Mouse (Mus musculus): ENCODE data around the gene Inf2.

Inf2 gene

DNA sequence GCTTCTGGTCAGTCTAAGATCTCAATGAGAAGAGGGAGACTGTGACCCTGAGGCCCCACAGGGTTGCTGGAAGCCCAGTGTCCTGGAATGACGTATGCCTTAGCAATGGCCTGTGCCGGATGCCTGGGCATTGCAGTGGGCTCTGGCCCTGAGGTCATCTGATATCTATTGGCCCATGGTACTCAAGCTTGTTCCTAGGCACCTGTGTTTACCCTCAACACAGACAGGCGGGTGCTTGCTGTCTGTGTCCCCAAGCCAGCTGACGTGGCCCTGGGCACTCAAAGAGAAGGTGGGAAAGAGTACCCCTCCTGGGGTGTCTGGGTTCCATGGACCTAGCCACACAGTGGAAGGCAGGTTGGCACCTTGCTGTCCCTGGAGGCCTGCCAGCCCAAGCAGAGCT is 37.1 kb downstream of the Inf2 start:
- DNase-seq (ENCODE audit: low read depth, low spot score) = no peak

DNA sequence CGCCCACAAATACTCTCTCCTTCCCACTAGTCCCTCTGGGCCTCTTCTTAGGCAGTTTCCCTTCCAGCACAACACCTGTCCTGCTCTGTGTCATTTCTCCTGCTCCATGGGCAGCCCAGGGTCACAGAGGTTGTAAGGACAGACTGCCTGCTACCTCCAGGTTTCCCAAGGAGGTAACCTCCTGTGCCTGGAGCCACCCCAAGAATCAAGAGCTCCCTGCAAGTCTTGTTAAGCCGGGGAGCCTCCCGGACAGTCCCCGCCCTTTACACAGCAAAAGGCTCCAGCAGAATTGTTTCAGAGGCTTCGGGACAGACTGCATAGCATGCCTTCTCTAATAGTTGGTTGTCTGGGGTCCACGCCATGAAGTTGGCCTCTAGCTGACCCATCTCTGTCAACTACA is 37.9 kb downstream of the Inf2 start:
- no peak for DNase-seq (ENCODE audit: low read depth, low spot score)

DNA sequence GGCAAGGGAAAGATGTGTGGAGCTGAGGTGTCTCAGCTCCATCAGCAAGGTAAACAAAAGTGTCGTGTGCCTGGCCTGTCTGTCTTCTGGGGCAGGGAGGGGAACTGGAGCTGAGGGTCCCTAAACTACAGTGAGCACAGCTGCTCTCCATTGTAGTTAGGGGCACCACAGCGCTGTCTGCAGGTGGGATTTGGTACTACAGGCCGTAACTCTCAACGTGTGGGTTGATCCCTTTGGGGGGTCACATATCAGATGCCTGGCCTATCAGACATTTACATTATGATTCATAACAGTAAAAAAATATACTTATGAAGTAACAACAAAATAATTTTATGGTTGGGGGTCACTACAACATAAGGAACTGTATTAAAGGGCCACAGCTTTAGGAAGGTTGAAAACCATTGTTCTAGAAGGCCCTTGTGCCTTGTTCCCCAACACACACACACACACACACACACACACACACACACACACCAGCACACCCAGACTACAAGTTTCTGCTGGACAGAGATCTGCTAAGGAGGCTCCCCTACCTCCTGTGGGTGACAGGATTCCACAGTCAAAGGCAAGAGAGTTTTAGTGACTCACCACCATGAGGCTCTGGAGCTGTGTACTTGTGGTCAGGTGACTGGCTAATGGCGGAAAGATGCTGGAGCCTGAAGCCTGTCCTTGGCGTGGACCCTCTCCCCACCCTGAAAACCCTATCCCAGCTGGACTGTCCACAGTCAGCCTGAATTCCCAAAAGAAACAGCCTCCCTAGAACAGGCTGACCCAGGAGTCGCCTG is 38.7 kb downstream of the Inf2 start:
- no peak for DNase-seq (ENCODE audit: low read depth, low spot score)

DNA sequence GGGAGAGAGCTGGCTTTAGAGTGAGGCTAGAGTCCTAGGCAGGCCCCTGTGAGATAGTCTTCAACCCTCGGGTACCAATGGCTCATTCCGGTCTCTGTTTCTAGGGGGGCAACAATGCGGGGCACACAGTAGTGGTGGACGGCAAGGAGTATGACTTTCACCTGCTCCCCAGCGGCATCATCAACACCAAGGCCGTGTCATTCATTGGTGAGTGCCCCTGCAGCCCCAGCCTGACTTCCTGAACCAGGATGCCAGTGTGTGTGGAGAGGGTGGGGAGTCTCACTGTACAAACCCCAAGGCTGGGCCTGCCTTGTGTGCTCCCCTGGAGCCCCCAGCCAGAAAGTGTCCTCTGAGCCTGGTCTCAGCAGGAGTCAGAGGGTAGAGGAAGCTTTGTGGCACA is 39.6 kb downstream of the Inf2 start:
- no peak for DNase-seq (ENCODE audit: low read depth, low spot score)

DNA sequence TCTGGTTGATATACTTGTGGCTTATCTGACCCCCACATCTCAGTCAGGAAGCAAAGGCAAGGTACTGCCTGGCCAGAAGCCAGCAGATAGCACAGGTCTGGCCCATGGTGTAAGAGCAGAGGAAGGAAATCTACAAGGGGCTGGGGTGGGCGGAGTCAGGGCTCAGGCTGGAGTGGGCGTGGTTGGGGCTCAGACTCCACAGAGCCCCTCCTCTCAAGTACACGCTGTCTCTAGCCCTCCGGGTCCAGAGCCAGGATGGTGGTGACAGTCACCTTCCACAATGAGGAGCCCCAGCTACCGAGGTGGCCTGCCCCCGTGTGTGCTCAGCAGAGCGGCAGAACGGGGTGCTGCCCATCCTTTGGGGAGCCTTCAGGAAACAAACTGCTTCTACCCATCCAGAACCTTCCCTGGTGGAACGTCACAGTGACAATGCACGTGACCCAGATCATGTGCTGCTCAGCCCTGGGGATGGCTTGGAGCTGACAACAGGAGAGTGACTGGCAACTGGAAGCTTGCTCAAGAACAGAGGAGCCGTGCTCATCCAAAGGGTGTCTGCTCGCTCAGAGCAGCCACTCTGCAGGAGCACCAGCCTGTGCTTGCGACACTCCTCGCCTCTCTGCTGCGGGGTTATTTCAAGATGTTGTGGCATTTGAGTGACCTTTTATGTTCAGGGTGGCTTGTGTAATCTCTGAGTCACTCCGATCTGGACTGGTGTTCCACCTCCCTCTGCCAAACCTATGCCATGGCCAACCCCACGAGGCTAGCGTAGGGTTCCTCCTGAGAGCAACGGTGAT is 40.5 kb downstream of the Inf2 start:
- DNase-seq (ENCODE audit: low read depth, low spot score) = peak; percentile 90

DNA sequence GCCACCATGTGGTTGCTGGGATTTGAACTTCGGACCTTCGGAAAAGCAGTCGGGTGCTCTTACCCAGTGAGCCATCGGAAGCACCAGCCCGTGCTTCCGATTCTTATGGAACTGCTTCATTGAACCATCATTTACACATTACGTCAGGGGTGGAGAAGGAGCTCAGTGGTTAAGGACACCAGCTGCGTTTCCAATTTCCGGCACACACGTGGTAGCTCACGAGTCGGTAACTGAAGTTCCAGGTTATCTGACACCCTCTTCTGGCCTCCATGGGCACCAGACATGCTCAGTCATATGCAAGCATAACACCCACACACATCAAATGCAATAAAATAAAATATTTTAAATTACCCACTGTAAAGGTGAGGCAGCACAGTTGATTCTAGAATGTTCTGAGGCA is 41.4 kb downstream of the Inf2 start:
- DNase-seq (ENCODE audit: low read depth, low spot score) = no peak

DNA sequence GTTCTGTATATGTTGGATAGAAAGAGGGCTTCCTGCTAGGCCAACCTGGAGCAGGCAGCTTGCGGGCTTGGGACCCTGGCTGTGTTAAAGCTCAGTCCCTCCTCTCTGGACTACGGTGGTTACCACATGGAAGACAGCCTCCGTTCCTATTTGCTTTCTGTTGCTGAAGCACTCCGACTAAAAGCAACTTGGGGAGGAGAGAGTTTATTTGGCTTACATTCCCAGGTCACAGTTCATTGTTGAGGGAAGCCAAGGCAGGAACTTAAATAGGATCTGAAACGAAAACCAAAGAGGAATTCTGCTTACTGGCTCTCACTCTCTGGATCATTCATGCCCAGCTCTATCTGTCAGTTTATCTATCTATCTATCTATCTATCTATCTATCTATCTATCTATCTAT is 42.2 kb downstream of the Inf2 start:
- no peak for DNase-seq (ENCODE audit: low read depth, low spot score)

DNA sequence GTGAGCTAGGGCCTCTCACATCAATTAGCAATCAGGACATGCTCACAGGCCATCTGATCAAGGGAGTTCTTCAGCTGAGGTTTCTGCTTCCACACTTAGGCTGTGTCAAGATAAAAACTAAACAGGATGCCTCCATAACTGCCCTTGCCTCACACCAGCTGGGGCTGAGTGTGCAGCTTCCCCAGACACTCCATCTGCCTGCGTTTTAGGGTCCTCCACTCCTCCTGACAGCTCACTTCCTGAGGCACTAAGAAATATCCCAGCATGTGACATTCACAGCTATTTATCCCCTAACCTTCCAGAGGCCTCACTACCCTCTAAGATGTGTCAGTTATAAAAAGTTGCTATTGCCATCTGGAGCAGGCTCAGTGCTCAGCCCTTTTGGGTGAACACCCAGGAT is 42.9 kb downstream of the Inf2 start:
- no peak for DNase-seq (ENCODE audit: low read depth, low spot score)

DNA sequence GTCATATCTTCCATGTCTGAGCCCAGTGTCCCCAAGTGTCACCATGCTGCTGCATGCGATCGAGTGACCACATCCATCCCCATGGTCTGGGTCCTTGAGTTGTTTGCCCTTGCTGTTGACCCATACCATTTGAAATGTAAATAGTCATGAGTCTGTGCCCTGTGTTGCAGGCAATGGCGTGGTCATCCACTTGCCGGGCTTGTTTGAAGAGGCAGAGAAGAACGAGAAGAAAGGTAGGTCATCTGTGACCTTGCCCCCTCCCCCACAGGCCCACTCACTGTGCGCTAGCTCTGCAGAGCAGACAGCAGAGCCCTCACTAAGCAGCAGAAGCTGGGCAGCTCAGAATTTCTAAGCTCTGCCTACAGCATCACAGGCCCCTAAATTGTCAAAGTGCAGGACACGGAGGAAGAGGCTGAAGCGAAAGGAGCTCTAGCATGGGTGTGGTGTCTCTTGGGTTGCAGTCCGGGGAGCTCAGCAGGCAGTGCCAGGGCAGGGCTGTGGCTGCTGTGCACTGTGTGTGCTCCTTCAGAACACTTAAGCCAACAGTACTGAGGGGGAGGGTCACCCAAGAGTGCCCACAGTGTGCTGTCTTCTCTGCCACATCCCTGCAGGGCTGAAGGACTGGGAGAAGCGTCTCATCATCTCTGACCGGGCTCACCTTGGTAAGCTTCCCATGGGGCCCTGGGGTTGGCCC is 43.6 kb downstream of the Inf2 start:
- DNase-seq (ENCODE audit: low read depth, low spot score) = no peak

DNA sequence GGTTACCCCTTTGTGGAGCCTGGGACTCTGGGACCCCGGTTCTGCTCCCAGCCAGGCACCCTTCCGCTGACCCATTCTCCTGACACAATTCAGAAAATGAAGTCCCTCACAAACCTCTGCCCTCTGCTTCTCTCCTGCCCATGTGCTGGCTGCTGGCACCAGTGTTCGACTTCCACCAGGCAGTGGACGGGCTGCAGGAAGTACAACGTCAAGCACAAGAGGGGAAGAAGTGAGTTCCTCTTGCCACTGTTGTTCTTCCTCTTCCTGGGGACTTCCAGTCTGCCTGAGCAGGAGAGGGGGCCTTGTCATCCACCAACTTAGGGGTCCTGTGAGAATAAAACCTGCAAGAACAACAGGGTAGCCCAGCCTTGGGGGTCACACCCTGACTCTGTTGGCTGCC is 44.3 kb downstream of the Inf2 start:
- DNase-seq (ENCODE audit: low read depth, low spot score) = no peak

DNA sequence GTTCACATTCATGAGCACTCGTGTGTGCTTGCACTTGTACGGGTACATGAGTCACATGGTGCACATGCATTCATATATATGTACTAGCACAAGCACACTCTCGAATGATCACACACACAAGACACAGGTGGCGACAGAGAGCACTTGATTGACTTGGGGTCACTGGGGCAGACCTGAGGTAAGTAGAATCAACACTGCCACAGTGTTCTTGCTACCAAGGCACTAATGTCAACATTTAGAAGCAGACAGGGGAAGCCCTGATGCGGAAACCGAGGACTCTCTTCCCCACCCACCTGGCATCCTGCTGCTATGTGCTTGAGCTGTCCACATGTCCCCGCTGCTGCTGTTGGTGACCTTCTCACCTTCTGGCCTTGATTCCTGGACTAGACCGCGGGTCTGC is 45.1 kb downstream of the Inf2 start:
- no peak for DNase-seq (ENCODE audit: low read depth, low spot score)

DNA sequence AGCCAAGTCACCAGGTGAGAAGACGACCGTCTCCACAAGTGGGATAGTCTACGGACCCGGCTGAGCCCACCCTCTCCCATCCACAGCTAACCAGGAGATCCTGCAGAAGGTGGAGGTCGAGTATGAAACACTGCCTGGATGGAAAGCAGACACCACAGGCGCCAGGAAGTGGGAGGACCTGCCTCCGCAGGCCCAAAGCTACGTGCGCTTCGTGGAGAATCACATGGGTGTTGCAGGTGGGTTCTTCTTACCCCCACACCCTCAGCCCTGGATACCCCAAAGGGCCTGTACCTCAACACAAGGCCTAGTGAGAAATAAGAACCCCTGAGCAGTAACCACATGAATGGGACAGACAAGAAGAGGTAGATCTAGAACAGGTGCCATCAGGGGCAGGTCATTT is 50.9 kb downstream of the Inf2 start:
- DNase-seq (ENCODE audit: low read depth, low spot score) = no peak

DNA sequence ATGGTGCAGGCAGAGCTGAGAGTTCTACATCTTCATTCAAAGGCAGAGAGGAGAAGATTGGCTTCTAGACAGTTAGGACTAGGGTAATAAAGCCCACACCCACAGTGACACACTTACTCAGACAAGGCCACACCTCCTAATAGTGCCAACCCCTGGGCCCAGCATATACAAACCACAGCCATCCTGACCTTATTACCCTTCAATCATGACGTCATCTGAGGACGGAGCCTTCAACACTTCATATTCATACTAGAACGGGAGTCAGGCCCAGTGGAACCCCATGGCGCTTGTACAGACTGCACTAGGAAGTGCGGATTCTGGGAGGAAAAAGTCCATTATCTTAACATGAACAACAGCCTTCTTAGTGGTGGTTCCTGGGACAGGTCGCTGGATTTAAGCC is 54.5 kb downstream of the Inf2 start:
- DNase-seq (ENCODE audit: low read depth, low spot score) = no peak

DNA sequence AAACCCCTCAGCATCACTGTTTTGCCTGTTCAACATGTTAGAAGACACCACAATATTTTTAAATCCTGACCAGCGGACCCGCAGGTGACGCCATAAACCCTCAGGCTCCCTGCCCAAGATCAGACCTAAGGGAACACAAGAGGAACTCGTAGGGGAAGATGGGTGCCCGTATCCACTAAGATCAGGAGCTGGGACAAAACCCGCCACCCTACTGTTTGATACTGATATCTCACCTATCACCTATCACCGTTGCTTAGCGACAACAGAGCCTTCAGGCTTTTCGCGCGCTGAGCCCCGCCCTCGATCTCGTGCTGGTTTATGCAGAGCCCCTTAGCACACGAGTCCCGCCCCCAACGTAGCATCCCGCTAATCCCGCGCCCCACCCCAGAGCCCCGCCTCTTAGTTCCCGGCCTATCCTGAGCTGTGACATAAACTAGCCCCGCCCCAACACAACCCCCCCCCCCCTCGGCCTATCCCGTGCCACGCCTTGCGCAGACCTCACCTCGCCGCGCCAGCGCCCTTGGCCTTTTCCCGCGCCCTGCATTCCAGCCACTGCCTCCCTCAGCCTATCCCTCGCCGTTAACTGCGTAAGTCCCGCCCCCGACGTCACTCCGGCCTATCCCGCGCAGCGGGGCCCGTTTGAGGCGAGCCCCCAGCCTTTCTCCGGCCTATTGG is 55.7 kb downstream of the Inf2 start, which contains the start of gene Siva1:
Gene Siva1 (plus strand): TSS at position 500 of the 675 bp plus-strand sequence.
- peak; percentile 100 for DNase-seq (ENCODE audit: low read depth, low spot score)

DNA sequence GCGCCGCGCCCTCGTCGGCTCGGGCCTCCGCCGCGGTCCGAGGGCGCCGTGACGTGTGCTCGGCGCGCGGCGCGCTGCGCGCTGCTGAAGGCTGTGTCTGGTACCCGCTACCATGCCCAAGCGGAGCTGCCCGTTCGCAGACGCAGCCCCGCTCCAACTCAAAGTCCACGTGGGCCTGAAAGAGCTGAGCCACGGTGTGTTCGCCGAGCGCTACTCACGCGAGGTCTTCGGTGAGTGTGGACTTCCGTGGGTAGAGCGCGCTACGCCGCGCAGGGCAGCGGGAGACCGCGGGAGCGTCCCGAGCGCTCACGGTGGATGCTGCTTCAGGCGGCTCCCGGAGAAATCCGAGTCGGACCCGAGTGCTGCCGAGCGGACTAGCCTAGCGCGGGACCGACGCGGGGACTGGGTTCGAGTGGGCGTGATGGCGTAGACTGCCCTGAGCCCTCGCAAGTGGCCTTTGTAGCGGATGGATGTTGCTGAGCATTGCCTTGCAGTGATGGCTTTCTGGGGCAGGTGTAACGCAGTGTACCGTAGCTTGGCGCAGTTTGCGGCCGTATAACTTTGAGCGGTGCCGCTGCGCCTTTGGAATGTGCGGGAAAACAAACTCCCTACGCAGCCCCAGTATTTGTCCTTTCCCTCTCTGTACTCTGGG is 56.4 kb downstream of the Inf2 start:
- DNase-seq (ENCODE audit: low read depth, low spot score) = no peak

DNA sequence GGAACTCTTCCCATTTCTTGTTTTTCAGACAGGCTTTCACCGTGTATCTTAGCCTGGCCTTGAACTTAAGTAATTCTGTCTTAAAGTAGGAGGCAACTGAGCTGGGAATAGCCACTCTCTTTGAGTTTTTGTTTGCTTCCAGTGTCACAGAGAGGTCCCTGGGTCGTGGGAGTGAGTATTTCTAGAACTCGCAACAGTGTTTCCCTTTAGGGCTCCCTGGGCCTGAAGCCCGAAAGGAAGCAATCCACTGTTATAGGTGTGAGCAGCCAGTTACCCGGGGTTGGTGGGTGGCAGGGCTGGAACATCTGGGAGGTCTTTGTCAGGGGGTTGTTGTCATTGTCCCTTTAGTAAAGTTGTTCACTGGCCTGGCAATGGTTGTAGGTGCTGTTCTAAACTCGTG is 57.6 kb downstream of the Inf2 start:
- DNase-seq (ENCODE audit: low read depth, low spot score) = no peak

DNA sequence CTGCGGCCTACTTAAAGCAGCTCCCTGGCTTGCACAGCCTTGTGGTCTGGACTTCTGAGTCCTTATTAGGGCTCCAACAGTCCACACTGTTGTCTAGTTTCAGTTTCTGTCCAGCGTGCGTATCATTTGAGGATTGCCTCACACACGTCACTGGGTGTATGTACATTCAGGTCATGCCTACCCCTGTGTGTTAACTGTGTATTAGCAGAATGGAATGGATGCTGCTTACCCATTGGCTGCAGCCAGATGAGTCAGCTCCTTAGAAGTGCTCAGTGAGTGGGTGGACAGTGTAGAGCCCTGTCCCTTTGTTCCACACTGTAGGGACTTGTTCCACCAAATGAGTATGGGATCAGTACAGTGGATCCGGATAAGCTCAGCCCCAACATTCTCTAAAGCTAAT is 59.5 kb downstream of the Inf2 start:
- peak; percentile 72 for DNase-seq (ENCODE audit: low read depth, low spot score)

DNA sequence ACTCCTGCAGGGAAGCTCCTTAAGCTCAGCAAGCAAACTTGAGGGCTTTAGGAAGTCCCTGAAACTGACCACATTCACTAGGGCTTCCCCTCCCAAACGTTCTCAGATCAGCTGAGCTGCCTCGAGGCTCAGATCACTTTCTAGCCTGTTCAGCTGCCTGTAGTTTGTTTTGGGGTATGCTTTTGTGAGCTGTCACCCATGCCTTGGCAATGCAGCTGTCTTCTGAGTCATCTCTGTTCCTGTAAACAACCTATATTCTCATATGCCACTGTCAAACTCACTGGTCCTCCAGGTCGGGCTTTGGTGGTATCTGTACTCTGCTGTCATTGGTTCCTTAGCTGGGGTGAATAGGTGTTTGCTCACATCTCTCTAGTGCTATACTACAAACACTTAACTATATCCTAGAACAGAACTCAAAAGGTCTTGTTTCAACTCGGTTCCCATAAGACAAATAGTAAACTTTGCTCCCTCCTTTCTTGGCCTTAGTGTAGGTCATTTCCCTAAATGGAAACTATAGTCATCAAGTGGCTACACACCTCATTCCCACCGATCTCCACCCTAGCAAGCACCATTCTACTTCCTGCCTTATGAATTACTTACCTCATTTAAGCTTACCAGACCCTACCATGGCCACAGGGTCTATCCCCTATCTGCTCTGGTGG is 63.3 kb downstream of the Inf2 start:
- DNase-seq (ENCODE audit: low read depth, low spot score) = no peak

DNA sequence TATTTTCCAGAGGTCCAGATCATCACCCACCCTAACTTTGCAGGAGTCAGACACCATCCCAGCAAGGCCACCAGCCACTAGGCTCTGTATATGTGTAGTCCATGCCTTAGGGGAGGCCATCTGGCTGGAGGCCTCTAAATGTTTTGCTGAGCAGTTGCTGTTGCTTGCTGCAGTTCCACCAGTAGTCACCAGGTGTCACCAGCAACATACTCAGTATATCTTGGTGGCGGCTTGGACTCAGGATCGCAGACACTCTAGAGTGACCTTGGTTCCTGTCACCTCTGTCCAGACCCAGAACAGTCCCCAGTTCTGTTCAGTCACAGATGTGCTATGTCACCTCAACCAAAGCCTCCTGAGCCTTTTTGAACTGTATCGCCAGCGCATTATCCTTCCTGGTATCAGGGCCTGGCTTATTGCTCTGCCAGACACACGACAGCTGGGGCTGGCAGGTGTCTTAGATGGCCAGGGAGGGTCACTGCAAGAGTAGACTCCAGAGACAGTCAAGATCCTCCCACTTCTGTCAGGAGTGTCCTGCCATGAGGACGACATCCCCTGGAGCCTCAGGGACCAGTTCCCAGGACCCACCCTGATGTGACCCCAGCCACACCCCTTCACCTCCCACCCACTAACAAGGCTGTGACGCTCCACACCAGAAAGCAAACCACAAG is 64.7 kb downstream of the Inf2 start:
- DNase-seq (ENCODE audit: low read depth, low spot score) = peak; percentile 95

DNA sequence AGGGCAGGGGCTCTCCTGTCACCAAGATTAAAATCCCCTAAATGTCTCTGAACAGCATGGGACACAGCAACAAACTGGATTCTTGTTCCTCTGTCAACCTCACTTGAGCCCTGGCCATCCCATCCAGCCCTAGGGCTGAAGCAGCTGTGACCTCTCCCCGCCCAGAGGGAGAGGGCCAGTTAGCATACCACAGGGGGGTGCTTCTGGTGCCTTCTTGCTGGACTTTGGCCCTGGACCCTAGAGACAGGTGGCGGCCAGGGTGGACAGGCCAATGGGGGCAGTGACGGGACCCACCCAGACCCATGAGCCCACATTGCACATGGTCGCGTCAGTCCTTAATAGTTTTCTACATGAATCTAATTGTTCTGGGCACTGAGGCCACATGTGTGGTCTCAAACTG is 65.5 kb downstream of the Inf2 start:
- no peak for DNase-seq (ENCODE audit: low read depth, low spot score)
